Mouse (Mus musculus): ENCODE measurements at regions not wholly inside any gene's neighbourhood (a gene's known extent, or its start where the extent isn't known, plus 50 kb on each side); places are given as distances from the start of the nearest gene placed in this dataset.

GRCm38 (mm10) chr3:21655301-21655700 is 421.2 kb upstream of the Tbl1xr1 start:
- TF ChIP-seq CTCF (IDR thresholded peaks at IDR 0.05; ENCODE audit: low read depth, low read length) (no peak), POLR2A (IDR thresholded peaks at IDR 0.05; ENCODE audit: extremely low read depth, insufficient read depth, low read length) (no peak)
